Mouse (Mus musculus): ENCODE results near the gene Daam1.

Daam1 gene

DNA sequence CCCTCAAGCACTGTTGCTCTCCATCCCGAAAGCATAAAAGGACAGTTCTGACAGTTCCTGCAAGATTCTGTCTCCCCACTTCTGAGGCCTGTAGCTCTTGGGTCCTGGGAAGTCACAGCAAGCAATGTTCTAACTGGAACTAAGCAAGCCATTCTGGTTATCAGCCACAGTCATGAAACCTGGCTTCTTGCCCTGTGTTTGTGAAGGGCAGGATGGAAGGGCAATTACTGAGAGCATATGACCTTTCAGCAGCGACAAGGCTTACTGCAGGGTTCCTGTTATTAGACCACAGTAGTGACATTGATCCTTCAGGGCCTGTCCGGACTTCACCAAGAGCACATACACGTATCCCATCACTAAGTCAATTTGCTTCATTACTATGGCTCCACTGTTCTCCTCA lies 167.8 kb downstream of the Daam1 start:
- DNase-seq (ENCODE audit: low spot score in 2 of 2) = peak in 1 of 2 experiments; percentile 13

DNA sequence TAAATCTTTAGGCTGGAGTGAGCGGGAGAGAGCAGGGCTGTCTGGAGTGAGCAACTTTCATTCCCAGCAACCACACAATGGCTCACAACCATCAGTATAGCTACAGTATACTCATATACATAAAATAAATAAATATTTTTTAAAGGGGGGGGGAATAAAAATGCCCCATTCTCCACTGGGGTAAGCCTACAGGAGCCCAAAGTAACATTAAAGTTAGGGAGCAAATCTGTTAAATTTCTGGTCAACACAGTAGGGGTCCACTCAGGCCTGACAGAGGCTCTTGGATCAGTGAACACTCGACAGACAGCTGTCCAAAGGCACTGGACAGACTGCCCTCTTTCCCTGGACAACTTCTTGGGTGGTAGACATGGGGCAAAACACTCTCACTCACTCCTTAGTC lies 168.8 kb downstream of the Daam1 start:
- DNase-seq (ENCODE audit: low spot score in 2 of 2) = no peak

DNA sequence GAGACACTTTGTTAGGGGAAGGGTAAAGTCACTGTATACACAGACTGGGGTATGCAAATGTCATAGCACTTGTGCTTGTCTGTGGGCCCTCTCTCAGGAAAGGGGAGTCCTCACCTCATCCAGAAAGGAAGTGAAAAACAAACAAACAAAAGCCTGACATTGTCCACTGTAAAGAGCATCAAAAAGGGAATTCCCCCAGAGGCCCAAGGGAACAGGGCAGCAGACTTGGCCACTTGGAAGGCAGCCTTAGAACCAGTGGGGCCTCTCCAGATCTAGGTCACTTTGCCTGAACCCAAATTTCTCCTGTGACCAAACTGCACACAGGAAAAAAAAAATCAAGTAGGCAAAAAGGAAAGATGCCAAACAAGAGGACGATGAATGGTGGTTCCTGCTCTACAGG lies 170.9 kb downstream of the Daam1 start:
- DNase-seq (ENCODE audit: low spot score in 2 of 2) = no peak

DNA sequence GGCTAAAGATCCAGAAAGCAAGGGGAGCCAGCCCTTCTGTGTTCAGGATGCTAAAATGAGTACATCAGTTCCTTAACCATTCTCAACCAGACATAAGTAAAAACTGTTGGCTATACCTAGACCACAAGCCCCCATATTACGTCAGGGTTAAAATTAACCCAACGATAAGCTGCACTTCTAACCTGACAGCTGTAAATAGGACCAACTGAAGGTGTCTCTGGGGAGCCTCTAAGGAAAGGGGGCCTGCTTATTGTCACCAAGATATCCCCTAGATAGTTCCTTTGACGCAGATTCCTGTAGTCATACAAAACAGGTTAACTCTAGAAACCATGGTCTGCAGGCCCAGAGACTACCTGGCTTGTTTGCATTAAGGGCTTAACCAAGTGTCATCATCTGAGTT lies 174.4 kb downstream of the Daam1 start:
- DNase-seq (ENCODE audit: low spot score in 2 of 2) = no peak

DNA sequence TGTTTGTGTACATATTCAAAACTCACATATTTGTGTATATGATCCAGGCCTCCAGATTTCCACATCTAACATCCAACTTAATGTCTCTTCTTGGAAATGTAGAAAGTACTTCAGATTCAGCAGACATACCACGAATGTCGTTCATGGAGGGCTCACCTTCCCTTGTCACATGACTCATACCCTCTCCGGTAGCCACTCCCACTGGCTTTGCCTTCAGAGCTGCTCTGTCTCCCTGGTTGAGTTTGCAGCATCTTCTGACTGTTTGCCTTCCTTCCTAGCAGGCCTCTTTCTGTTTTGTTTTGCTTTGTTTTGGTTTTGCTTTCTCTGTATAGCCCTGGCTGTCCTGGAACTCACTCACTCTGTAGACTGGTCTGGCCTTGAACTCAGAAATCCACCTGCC lies 176.8 kb downstream of the Daam1 start:
- no peak for DNase-seq (ENCODE audit: low spot score in 2 of 2)

DNA sequence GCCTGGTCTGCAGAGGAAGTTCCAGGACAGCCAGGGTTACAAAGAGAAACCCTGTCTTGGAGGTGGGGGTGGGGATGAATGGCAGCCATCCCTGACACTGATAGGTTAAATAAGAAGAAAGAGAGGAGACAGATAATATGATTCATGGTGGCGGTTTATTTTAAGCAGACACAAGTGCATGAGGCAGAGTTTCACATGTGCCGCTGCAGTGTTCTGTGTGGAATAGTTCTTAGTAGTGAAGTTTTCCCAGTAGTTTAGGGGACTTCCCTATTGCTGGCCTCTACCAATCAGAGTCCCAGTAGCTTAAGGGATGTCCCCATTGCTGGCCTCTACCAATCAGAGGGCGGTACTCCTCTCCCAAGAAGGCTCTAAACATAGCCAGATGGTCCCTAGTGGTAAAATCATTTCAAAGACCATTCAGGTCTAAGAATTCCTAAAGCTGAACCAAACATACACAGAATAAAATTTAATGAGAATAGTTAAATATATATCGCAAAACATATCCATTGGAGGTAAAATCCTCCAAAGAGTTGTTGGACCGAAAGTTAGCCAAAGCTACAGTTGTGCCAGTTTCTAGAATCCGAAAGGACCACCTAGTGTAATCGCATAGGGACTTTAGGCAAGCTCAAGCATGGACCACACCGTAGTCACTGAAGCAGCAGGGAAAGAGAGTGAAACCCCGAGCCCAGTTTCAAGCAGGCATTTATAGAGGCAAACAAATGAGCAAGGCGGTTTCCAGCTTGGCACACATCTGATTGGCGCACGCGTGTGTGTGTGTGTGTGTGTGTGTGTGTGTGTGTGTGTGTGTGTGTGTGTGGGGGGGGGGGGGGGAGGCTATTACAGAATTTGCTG lies 178.4 kb downstream of the Daam1 start:
- DNase-seq (ENCODE audit: low spot score in 2 of 2) = no peak

DNA sequence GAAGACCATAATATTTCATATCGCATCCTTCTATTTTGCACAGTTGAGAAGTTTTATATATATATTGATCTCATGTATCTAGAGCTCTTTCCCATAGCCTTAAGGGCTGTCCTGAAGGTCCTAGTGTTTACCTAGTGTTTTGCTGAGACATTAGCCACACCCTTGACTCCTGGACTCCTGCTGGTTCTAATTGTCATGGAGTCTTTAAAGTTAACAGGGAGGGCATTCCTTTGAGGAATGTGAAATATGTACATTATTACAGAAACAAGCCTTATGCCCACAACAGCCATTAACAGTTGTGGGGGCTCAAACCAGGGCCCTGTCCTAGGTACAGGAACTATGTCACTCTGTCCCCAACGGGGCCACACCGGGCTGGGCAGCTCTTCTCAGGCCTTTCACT lies 180.5 kb downstream of the Daam1 start:
- no peak for DNase-seq (ENCODE audit: low spot score in 2 of 2)

DNA sequence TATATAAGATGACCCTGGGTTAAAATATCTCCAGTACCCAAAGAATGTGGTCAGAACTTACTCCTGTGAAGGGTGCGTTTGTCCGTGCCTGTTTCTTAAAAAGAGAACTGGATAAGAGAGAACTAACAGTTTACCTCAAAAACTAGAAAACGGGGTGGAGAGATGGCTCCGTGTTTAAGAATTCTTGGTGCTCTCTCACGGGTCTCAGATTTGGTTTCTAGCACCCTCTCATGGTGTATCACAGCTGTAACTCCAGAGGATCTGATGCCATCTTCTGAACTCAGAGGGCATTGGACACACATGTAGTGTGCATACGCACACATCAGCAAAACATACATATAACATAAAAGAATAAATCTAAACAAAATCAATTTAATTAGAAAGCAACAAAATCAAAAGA lies 181.2 kb downstream of the Daam1 start:
- DNase-seq (ENCODE audit: low spot score in 2 of 2) = no peak

DNA sequence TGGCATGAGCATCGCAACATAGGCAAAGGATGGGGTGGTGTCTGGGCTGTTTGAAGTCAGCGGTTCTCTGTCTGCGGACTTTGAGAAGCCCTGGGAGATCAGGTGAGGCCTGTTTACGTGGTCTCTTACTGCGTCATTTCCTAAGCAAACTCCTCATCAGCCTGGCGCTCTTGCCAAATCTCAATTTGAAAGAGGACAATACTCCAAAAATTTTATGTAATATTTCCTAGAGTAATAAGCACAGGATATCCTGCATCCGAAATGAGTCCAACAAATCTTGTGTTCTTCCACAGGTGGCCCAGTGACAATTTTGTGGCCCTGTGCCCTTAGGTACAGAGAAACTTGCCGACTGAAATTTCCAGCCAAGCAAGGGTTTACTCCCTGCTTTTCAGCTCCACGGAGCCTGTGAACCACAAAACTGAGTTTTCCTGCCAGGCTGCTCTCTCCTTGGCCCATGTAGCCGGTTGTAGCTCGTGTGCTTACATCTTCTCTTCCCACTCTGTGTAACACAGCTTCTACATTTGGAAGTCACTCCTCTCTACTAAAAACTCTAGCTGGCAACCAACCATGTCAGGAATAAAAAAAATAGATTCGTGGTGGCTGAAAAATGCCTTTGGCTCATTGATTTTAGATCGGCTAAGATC lies 183.0 kb downstream of the Daam1 start:
- no peak for DNase-seq (ENCODE audit: low spot score in 2 of 2)

DNA sequence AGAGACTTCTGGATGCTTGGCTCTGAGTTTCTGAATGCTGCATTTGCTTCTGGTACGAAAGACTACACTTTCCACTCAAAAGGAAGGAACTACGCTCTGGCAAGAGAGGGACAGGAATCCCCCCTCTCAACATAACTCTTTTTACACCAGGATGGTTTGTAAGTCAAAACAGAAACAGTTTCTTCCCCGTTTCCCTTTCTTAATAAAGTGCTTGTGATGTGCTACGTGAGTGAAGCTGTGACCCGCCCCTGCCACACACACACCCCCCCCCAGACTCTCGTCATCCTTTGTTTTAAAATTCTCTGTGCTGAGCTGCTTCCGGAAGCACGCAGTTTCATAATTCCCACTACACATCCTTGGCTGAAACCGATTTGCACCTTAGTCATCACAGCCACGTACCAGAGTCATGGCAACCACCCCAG lies 183.5 kb downstream of the Daam1 start:
- no peak for DNase-seq (ENCODE audit: low spot score in 2 of 2)

DNA sequence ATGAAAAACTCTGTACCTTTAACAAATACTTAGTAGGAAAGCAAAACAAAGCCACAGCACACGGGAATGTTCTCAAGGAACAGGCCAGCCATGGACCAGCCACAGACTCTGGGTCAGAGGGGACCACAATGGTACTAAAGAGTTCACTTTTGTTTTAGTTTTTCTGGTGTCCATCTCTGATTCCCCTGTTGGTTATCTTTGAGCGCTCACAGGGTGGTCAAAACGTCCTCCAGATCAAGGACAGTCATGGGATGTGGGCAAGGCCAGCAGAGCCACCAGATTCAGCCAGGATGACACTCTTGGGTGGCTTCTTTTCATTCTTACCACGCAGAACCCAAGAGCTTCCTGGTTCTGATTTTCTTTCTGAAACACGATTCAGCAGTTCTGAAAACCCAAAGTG lies 184.4 kb downstream of the Daam1 start:
- no peak for DNase-seq (ENCODE audit: low spot score in 2 of 2)

DNA sequence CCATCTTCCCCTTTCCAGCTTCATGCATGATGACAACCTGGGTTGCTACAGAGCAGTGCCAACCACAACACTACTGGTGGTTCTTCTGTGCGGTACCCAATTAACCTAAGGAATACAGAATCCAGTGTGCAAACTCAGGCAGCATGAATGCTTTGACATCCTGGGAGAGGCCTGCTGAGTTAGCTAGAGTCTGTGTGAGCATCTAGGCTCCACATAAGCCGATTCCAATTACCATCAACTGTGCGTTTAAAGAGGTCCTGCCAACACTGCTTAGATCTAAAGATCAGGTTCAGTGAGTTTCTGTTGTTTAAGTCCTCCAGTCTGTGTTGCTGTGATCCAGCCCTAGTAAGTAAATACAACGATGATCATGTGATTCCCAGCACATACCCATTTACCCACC lies 189.4 kb downstream of the Daam1 start:
- no peak for DNase-seq (ENCODE audit: low spot score in 2 of 2)

DNA sequence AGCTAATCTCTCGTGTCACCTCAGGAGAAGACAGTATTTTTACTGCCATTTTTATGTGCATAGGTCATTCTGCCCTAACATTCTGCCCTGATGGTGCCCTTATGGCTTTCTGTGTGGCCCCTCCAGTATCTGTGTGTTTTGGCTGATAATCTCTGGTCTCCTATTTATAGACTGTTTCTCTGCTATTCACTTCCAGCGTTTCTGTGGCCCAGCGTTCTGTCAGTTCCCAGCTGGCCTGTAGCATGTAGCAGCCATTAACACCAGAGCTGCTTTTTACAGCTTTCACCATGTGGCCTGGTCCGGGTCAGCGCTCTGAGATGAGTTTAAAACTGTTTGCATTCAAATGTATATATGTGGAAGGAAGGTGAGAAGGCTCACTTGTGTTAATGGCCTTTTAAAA lies 190.7 kb downstream of the Daam1 start:
- no peak for DNase-seq (ENCODE audit: low spot score in 2 of 2)

DNA sequence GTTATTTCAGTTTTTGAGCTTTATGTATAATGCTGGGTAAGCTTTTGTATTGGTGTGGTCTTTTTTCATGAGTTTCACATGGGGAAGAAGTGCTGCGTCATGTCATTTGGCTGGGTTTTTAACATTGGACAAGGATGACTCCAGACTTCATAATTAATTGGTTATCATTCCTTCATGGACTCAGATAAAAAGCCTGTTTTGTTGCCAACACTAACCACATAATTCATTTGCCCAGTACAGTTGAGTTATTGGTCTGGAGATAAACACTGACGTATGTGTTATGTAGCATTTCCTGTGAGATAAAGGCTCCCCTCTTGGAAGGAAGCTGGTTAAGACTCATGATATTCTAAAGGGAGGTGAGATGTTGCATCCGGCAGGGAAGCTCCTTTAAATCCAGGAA lies 191.9 kb downstream of the Daam1 start:
- no peak for DNase-seq (ENCODE audit: low spot score in 2 of 2)

DNA sequence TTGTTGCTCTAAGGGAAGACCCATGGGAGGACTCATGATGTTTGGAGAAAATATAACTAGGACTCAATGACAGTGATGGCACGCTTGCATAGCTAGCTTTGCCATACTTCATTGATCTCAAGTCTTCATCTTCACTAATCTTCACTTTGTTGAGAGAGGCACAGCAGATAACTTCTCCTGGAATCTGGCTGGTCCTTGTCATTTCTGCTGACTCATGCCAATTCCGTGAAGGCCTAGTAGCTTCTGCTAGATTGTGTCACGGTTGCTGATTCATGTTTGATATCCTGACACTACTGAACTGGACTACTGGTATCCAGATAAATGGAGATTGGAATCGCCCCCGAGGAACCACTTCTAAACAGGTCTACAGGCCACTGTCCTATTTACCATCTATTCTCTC lies 192.7 kb downstream of the Daam1 start:
- no peak for DNase-seq (ENCODE audit: low spot score in 2 of 2)

DNA sequence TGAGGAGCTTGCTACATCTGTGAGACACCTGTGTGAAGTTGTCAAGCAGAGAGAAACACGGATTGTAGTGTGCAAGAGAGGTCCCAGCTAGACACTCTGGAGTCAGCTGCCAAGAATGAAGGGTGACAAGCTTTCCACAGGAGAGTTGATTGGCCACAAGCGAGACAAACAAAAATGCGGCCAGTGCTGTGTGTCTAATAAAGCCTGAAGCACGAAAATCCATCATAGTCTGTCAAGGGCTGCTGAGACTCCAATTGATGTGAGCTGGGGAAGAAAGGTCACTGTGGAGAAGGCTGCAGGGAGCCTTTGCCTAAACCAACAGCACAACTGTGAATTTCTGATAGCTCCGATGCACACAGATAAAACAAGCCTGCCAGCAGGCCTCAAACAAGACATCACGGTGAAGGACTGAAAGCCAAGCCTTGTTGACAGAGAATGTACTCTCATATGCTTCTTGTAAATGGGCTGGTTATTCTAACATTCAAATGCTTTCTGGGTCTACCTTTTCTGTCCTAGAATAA lies 194.5 kb downstream of the Daam1 start:
- DNase-seq (ENCODE audit: low spot score in 2 of 2) = no peak

DNA sequence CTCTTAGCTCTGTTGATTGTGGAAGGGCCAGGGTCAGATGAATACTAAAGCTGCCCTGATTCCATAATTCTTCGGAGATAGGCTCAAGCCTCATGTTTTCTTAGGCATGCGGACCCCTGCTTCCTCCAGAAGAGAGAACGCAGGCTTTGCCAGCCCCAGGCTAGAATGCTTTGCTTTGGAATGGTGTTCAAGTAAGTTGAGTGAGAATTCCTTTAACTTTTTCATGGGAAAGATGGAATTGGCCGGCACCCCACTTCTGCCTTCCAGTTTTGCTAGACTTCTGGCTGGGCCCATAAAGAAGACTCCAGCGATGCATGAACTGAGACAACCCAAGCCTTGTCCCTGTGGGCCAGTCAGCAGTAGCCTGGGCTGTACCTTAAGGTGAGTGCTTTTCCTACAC lies 200.3 kb downstream of the Daam1 start:
- DNase-seq (ENCODE audit: low spot score in 2 of 2) = no peak

DNA sequence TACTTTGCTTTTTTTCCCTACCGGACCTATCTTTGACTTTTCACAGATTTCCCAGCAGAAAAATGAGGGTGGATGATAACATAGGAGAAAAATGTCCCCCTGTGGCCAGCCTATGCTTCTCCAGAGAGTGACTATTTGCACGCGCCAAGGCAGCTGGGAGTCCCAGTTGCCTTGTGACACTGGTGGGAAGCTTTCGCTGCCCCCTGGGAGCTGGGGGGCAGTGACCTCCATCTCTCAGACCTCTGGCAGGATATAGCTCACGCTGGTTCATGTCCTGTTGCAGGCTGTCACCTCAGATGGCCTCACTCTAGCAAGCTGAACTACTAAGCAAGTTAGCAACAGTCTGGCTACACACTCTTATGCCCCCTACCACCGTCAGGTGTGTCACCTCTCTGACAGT lies 200.9 kb downstream of the Daam1 start:
- no peak for DNase-seq (ENCODE audit: low spot score in 2 of 2)

DNA sequence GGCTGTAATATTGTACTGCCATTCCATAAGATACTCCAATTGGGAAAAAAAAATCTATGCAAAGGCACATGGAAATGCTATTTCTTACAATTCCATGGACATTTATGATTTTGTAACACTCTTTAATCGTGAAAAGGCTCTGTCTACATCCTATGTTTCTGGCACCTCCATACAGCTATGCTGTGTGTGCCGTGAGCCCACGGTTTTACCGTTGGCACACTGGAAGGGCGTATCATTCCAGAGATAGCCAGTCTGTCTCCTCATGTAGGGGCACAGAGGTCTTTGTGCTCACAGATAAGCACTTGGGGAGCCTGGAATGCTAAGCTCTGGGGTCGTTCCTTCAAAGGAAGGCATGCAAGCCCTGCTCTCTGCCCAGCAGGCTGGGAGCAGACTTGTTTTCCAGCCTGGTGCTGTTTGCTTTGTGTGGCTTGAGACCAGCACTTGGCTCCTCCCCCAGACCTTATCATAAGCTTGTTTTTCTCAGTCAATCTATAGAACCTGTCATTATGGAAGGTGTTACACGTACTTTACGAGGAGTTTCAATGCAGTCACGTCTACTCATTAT lies 205.3 kb downstream of the Daam1 start:
- no peak for DNase-seq (ENCODE audit: low spot score in 2 of 2)

DNA sequence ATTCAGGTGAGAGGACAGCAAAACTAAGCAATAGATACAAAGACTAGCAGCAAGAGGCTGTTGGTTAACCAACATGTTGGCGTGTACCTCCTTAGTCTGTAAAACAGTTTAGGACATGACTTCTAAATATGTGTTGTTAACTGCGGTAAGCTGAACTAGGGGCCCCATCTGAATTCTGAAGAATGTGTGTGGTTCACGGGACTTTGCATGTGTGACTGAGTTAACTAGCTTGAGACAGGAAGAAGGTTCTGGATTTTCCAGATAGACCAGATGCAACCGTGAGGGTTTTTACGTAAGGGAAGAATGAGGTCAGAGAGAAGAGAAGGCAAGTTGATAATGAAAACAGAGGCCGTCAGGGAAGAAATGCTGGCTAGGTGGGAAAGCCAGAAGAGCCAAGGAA lies 206.2 kb downstream of the Daam1 start:
- no peak for DNase-seq (ENCODE audit: low spot score in 2 of 2)

DNA sequence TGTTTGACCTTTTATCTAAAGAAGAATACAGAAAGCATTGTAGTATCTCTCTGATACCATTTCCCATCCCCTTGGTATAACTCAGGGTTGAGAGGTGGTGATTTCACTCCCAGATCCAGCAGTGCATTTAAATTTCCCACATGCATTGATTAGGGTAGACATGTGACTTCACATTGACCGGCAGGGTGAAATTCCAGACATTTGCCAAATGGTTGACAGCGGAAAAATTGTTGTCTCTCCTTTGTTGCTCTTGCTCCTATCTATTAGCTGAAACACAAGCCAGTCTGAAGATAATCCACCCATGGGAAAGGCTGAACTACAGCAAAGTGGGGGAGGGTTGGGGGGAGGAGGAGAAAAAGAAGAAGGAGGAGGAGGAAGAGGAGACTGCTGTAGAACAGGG lies 208.0 kb downstream of the Daam1 start:
- no peak for DNase-seq (ENCODE audit: low spot score in 2 of 2)

DNA sequence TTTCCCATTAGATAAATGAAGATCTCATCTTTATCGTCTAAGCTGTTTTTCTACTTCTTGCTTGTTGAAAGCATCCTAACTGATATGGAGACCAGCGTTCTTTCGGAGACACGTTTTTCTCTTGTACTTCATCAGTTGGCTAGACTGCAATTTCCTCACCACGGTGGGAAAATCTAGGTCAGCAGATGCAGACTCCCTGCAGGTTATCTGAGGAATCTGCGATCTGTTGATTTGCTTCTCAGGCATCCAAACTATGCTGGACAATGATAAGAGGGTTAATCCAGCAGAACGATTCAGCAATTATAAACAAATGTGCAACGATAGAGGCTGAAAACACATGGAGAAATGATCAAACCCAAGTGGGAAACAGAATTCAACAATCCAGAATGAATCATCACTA lies 208.6 kb downstream of the Daam1 start:
- DNase-seq (ENCODE audit: low spot score in 2 of 2) = no peak

DNA sequence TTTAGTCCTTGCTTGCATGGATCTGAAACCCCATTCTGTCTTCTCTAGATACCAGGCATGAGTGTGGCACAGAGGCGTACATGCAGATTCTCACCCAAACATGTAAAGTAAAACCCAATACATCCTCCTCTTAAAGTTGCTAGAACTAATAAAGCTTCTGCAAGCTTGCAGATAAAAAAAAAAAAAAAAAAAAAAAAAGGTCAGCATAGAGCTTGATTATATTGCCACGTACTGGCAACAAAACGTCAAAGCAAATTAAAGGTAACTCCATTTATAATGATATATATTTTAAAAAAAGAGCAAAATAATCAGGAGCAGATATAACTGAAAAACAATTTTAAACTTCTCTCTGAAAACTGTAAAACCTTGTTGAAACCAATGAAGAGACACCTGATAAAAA lies 210.4 kb downstream of the Daam1 start:
- no peak for DNase-seq (ENCODE audit: low spot score in 2 of 2)
